Comparison of ENCODE assay signal across 8 mouse cellular contexts in the genomic region with DNA sequence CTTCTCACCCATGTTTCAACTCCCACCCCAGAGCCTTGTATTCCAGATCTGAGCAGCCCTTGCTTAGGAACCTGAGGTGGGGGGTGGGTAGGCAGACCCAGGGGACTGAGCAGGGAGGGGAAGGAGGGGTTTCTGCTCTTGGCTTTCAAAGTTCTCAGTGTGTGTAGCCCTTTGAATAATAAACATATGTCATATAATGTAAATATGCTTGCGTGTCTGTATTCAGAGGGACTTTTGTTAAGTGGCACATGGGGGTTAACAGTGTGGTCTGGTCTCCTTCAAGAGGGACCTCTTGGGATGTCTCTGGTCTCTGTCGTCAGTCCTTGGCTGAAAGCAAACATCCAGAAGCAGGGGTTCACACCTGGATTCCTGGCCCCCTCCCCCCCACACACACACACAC.
DNase-seq lines count a peak whose midpoint lies in the region; ATAC-seq and TF ChIP-seq lines count a peak whose summit lies in the region.

No protein-coding gene starts in this region.

- no peak for DNase-seq in liver, postnatal 0 days
- DNase-seq in adrenal gland, adult 18-20 months (ENCODE audit: low spot score in 2 of 2): no peak
- DNase-seq in layer of hippocampus, adult 9-10 months (ENCODE audit: low spot score): no peak
- DNase-seq in thymus, adult 18-20 months: no peak

- no peaks in the 10 kb centered on the region; the same call in 1 of the 2 replicates for H3K36me3 ChIP-seq in liver, embryonic 12.5 days
- H3K36me3 ChIP-seq in liver, postnatal 0 days (replicated peaks; ENCODE audit: insufficient read depth, low read length): no peaks in the 10 kb centered on the region; the same call in 1 of the 2 replicates
- peaks cover 7% of the 10 kb centered on the region for H3K36me3 ChIP-seq in forebrain, embryonic 13.5 days (ENCODE audit: poor library complexity, severe bottlenecking)
- H3K36me3 ChIP-seq in limb, embryonic 13.5 days: peaks cover 22% of the 10 kb centered on the region

- no peak for TF ChIP-seq CTCF in liver, postnatal 0 days (IDR thresholded peaks at IDR 0.05; ENCODE audit: low read depth)
- no peak for TF ChIP-seq CTCF in olfactory bulb, adult 2 months (IDR thresholded peaks at IDR 0.05; ENCODE audit: insufficient read depth, low read depth, low read length)

- peak overlapping the region; percentile 38; the same call in 1 of the 2 replicates for H3K4me2 ChIP-seq in liver, embryonic 12.5 days
- H3K4me2 ChIP-seq in liver, postnatal 0 days (ENCODE audit: low read depth, low read length): no peak overlapping the region
- H3K4me2 ChIP-seq in forebrain, embryonic 13.5 days: peak overlapping the region; percentile 56
- peak overlapping the region; percentile 59 for H3K4me2 ChIP-seq in limb, embryonic 13.5 days (replicated peaks)

- TF ChIP-seq POLR2A in olfactory bulb, adult 2 months (IDR thresholded peaks at IDR 0.05; ENCODE audit: insufficient read depth, low read depth, low read length): no peak

- H3K27ac ChIP-seq in liver, embryonic 12.5 days: no peak overlapping the region; the same call in 1 of the 2 replicates
- no peak overlapping the region for H3K27ac ChIP-seq in liver, postnatal 0 days (ENCODE audit: low read depth)
- peak overlapping the region; percentile 64 for H3K27ac ChIP-seq in forebrain, embryonic 13.5 days
- H3K27ac ChIP-seq in limb, embryonic 13.5 days: peak overlapping the region; percentile 52
- 0 out of 2 replicates have a peak overlapping the region, but pooled peaks have one; percentile 3 for H3K27ac ChIP-seq in olfactory bulb, adult 2 months (ENCODE audit: insufficient read depth, low read depth, low read length)

- H3K9me3 ChIP-seq in liver, embryonic 12.5 days (replicated peaks): no peaks in the 10 kb centered on the region
- H3K9me3 ChIP-seq in liver, postnatal 0 days (ENCODE audit: low read length): no peaks in the 10 kb centered on the region
- no peaks in the 10 kb centered on the region for H3K9me3 ChIP-seq in forebrain, embryonic 13.5 days (replicated peaks)
- H3K9me3 ChIP-seq in limb, embryonic 13.5 days: no peaks in the 10 kb centered on the region

- H3K27me3 ChIP-seq in liver, embryonic 12.5 days (replicated peaks): no peaks in the 10 kb centered on the region
- H3K27me3 ChIP-seq in liver, postnatal 0 days (ENCODE audit: insufficient read depth, low read length): no peaks in the 10 kb centered on the region
- no peaks in the 10 kb centered on the region for H3K27me3 ChIP-seq in forebrain, embryonic 13.5 days
- no peaks in the 10 kb centered on the region for H3K27me3 ChIP-seq in limb, embryonic 13.5 days

- WGBS in liver, embryonic 12.5 days (ENCODE audit: insufficient replicate concordance): 51% methylated on average over 2 of the region's 2 CpGs
- WGBS in liver, postnatal 0 days (ENCODE audit: insufficient replicate concordance): 42% methylated on average over 2 of the region's 2 CpGs
- WGBS in forebrain, embryonic 13.5 days: 55% methylated on average over 2 of the region's 2 CpGs
- WGBS in limb, embryonic 13.5 days: 11% methylated on average over 2 of the region's 2 CpGs
- 58% methylated on average over 2 of the region's 2 CpGs for WGBS in olfactory bulb, adult 2 months

- ATAC-seq in liver, embryonic 12.5 days: 0 out of 2 replicates have a peak, but pooled peaks have one; percentile 39
- no peak for ATAC-seq in liver, postnatal 0 days
- ATAC-seq in forebrain, embryonic 13.5 days: 0 out of 2 replicates have a peak, but pooled peaks have one; percentile 17
- ATAC-seq in limb, embryonic 13.5 days (ENCODE audit: low FRiP score, low read depth): peak; percentile 34; the same call in 1 of the 2 replicates

- no peak overlapping the region for H3K4me3 ChIP-seq in liver, embryonic 12.5 days
- H3K4me3 ChIP-seq in liver, postnatal 0 days (ENCODE audit: low read depth, low read length): no peak overlapping the region
- no peak overlapping the region for H3K4me3 ChIP-seq in forebrain, embryonic 13.5 days
- H3K4me3 ChIP-seq in limb, embryonic 13.5 days: peak overlapping the region; percentile 28; the same call in 1 of the 2 replicates
- H3K4me3 ChIP-seq in olfactory bulb, adult 2 months (ENCODE audit: insufficient read depth, low read depth, low read length): no peak overlapping the region

- no peak overlapping the region for H3K9ac ChIP-seq in liver, embryonic 12.5 days
- H3K9ac ChIP-seq in liver, postnatal 0 days (replicated peaks): no peak overlapping the region
- H3K9ac ChIP-seq in forebrain, embryonic 13.5 days: peak overlapping the region; percentile 45; the same call in 1 of the 2 replicates
- 0 out of 2 replicates have a peak overlapping the region, but pooled peaks have one; percentile 39 for H3K9ac ChIP-seq in limb, embryonic 13.5 days

- peaks cover 6% of the 10 kb centered on the region; the same call in 1 of the 2 replicates for H3K4me1 ChIP-seq in liver, embryonic 12.5 days
- H3K4me1 ChIP-seq in liver, postnatal 0 days (ENCODE audit: insufficient read depth): no peaks in the 10 kb centered on the region
- peaks cover 54% of the 10 kb centered on the region for H3K4me1 ChIP-seq in forebrain, embryonic 13.5 days
- H3K4me1 ChIP-seq in limb, embryonic 13.5 days: peaks cover 48% of the 10 kb centered on the region
- peaks cover 27% of the 10 kb centered on the region for H3K4me1 ChIP-seq in olfactory bulb, adult 2 months (ENCODE audit: control insufficient read depth, insufficient read depth, low read length)

- no peak for TF ChIP-seq EP300 in liver, postnatal 0 days (IDR thresholded peaks at IDR 0.05; ENCODE audit: low read depth)

Comparison
In these comparisons a context has a peak if more than half of its experiments do, and no peak if none do; other contexts are left out.
1. H3K27ac ChIP-seq: peak in forebrain, embryonic 13.5 days (single experiment), limb, embryonic 13.5 days (single experiment) and olfactory bulb, adult 2 months (single experiment); none in liver, embryonic 12.5 days (single experiment) and liver, postnatal 0 days (single experiment).
2. H3K9ac ChIP-seq: peak in forebrain, embryonic 13.5 days (single experiment) and limb, embryonic 13.5 days (single experiment); none in liver, embryonic 12.5 days (single experiment) and liver, postnatal 0 days (single experiment).